Mouse (Mus musculus): ENCODE results near the gene Sdr42e1.

GRCm38 (mm10) chr8:117646440-117646839 is 27.0 kb downstream of the Sdr42e1 start:
- no peak for TF ChIP-seq CTCF (IDR thresholded peaks at IDR 0.05; ENCODE audit: insufficient read depth, low read depth, low read length)
- no peak for TF ChIP-seq POLR2A (IDR thresholded peaks at IDR 0.05; ENCODE audit: insufficient read depth, low read depth, low read length)

Measured in olfactory bulb, adult 2 months (tissue).